24 mouse cellular contexts compared by ENCODE assay signal in genomic region chr9:74384206-74384896, GRCm38 (mm10).
A peak's percentile ranks its signal among the peaks of the same experiment; 100 is the strongest.
DNase-seq lines count a peak whose midpoint lies in the region; ATAC-seq and TF ChIP-seq lines count a peak whose summit lies in the region.
"Had no signal": no experiment of that assay in that cellular context is flagged by ENCODE, and none has a peak within 500 bp of the region (broad histone marks: within the 10 kb centered on the region; RNA-seq: fewer than 3 reads in every experiment).

No protein-coding gene starts in this region.

- WGBS in hindbrain, embryonic 11.5 days, result 67% methylated on average over 8 of the region's 8 CpGs
- WGBS in hindbrain, embryonic 14.5 days, result 48% methylated on average over 8 of the region's 8 CpGs
- 12% methylated on average over 8 of the region's 8 CpGs for WGBS in forebrain, embryonic 14.5 days
- 30% methylated on average over 8 of the region's 8 CpGs for WGBS in midbrain, embryonic 11.5 days
- 23% methylated on average over 8 of the region's 8 CpGs for WGBS in midbrain, postnatal 0 days

- TF ChIP-seq CTCF in midbrain, postnatal 0 days (IDR thresholded peaks at IDR 0.05), result no peak

- H3K27ac ChIP-seq in hindbrain, embryonic 11.5 days (ENCODE audit: low read depth, low read length), result no peak overlapping the region
- no peak overlapping the region for H3K27ac ChIP-seq in hindbrain, embryonic 14.5 days
- no peak overlapping the region for H3K27ac ChIP-seq in forebrain, embryonic 14.5 days (ENCODE audit: low read depth, low read length)
- 0 out of 2 replicates have a peak overlapping the region, but pooled peaks have one; percentile 7 for H3K27ac ChIP-seq in midbrain, embryonic 11.5 days (ENCODE audit: low read depth, low read length)
- H3K27ac ChIP-seq in midbrain, postnatal 0 days (ENCODE audit: low read depth, low read length), result no peak overlapping the region
- H3K27ac ChIP-seq: embryonic facial prominence, embryonic 15.5 days; kidney, postnatal 0 days; liver, embryonic 13.5 days; macrophage; stomach, embryonic 15.5 days had no signal

- no peak overlapping the region for H3K9ac ChIP-seq in hindbrain, embryonic 11.5 days (ENCODE audit: low read depth, low read length)
- H3K9ac ChIP-seq in hindbrain, embryonic 14.5 days, result no peak overlapping the region
- no peak overlapping the region for H3K9ac ChIP-seq in forebrain, embryonic 14.5 days (ENCODE audit: low read length)
- no peak overlapping the region for H3K9ac ChIP-seq in midbrain, embryonic 11.5 days (ENCODE audit: low read length)
- no peak overlapping the region for H3K9ac ChIP-seq in midbrain, postnatal 0 days (replicated peaks; ENCODE audit: low read length, poor library complexity, severe bottlenecking)
- H3K9ac ChIP-seq: embryonic facial prominence, embryonic 15.5 days; liver, embryonic 13.5 days; lung, embryonic 14.5 days; stomach, embryonic 15.5 days had no signal

- H3K27me3 ChIP-seq in hindbrain, embryonic 11.5 days (ENCODE audit: control insufficient read depth, insufficient read depth, low read length), result no peaks in the 10 kb centered on the region
- H3K27me3 ChIP-seq in hindbrain, embryonic 14.5 days (ENCODE audit: control insufficient read depth, insufficient read depth, low read length), result no peaks in the 10 kb centered on the region
- H3K27me3 ChIP-seq in forebrain, embryonic 14.5 days (replicated peaks; ENCODE audit: control insufficient read depth, insufficient read depth, low read length), result no peaks in the 10 kb centered on the region
- H3K27me3 ChIP-seq in midbrain, embryonic 11.5 days (ENCODE audit: control insufficient read depth, insufficient read depth, low read length), result no peaks in the 10 kb centered on the region
- no peaks in the 10 kb centered on the region for H3K27me3 ChIP-seq in midbrain, postnatal 0 days (ENCODE audit: insufficient read depth, low read length)
- H3K27me3 ChIP-seq: embryonic facial prominence, embryonic 15.5 days; liver, embryonic 13.5 days; stomach, embryonic 15.5 days had no signal

- peak; percentile 5 for DNase-seq in hindbrain, embryonic 11.5 days (ENCODE audit: low spot score)
- DNase-seq in hindbrain, embryonic 14.5 days (ENCODE audit: low spot score), result no peak
- DNase-seq in forebrain, embryonic 14.5 days (ENCODE audit: low spot score), result peak; percentile 28
- no peak for DNase-seq in midbrain, embryonic 11.5 days (ENCODE audit: low spot score, missing footprints)
- peak; percentile 40 for DNase-seq in midbrain, postnatal 0 days (ENCODE audit: low spot score)
- DNase-seq in lung, postnatal 36 days, result no peak
- DNase-seq in kidney, adult 8-10 months, result no peak
- no peak for DNase-seq in right cerebral cortex, postnatal 25 days
- DNase-seq: adrenal gland, adult 8-10 months; cerebellum, adult 8-10 months; cerebellum, postnatal 36 days; gastrocnemius, postnatal 14 days; heart, postnatal 36 days; kidney, adult 18-20 months; layer of hippocampus, adult 9-11 months; liver, embryonic 13.5 days; lung, embryonic 14.5 days; right cerebral cortex, adult 18-20 months; thymus, postnatal 25 days had no signal

- H3K4me2 ChIP-seq in hindbrain, embryonic 11.5 days (replicated peaks; ENCODE audit: low read depth, low read length), result no peak overlapping the region
- no peak overlapping the region for H3K4me2 ChIP-seq in hindbrain, embryonic 14.5 days (replicated peaks)
- H3K4me2 ChIP-seq in forebrain, embryonic 14.5 days (ENCODE audit: low read length), result no peak overlapping the region
- H3K4me2 ChIP-seq in midbrain, embryonic 11.5 days, result no peak overlapping the region
- no peak overlapping the region for H3K4me2 ChIP-seq in midbrain, postnatal 0 days (ENCODE audit: low read depth, low read length, poor library complexity, severe bottlenecking)
- H3K4me2 ChIP-seq: embryonic facial prominence, embryonic 15.5 days; liver, embryonic 13.5 days; lung, embryonic 14.5 days; stomach, embryonic 15.5 days had no signal

- no peak; the same call in 1 of the 2 replicates for ATAC-seq in hindbrain, embryonic 11.5 days (ENCODE audit: low FRiP score)
- ATAC-seq in hindbrain, embryonic 14.5 days (ENCODE audit: low FRiP score), result no peak
- no peak for ATAC-seq in forebrain, embryonic 14.5 days
- ATAC-seq in midbrain, embryonic 11.5 days (ENCODE audit: low FRiP score), result peak; percentile 75
- ATAC-seq in midbrain, postnatal 0 days (ENCODE audit: low FRiP score), result no peak
- ATAC-seq: inflammation-experienced regulatory T-cells, adult 6 months had no signal

- no peaks in the 10 kb centered on the region for H3K4me1 ChIP-seq in hindbrain, embryonic 11.5 days (replicated peaks; ENCODE audit: control insufficient read depth, insufficient read depth, low read length)
- no peaks in the 10 kb centered on the region for H3K4me1 ChIP-seq in hindbrain, embryonic 14.5 days (replicated peaks; ENCODE audit: control insufficient read depth, insufficient read depth, low read length)
- no peaks in the 10 kb centered on the region for H3K4me1 ChIP-seq in forebrain, embryonic 14.5 days (ENCODE audit: control insufficient read depth, insufficient read depth, low read length)
- H3K4me1 ChIP-seq in midbrain, embryonic 11.5 days (ENCODE audit: control insufficient read depth, insufficient read depth, low read length), result no peaks in the 10 kb centered on the region; the same call in 1 of the 2 replicates
- no peaks in the 10 kb centered on the region for H3K4me1 ChIP-seq in midbrain, postnatal 0 days (ENCODE audit: insufficient read depth, low read length)
- H3K4me1 ChIP-seq: embryonic facial prominence, embryonic 15.5 days; liver, embryonic 13.5 days; stomach, embryonic 15.5 days had no signal

- H3K4me3 ChIP-seq in hindbrain, embryonic 11.5 days (ENCODE audit: low read depth, low read length), result no peak overlapping the region
- H3K4me3 ChIP-seq in hindbrain, embryonic 14.5 days (replicated peaks; ENCODE audit: low read length), result no peak overlapping the region
- no peak overlapping the region for H3K4me3 ChIP-seq in forebrain, embryonic 14.5 days (ENCODE audit: low read depth, low read length)
- H3K4me3 ChIP-seq in midbrain, embryonic 11.5 days (ENCODE audit: low read depth, low read length), result no peak overlapping the region
- no peak overlapping the region for H3K4me3 ChIP-seq in midbrain, postnatal 0 days (ENCODE audit: low read depth, low read length)
- H3K4me3 ChIP-seq: embryonic facial prominence, embryonic 15.5 days; liver, embryonic 13.5 days; stomach, embryonic 15.5 days had no signal

- no peaks in the 10 kb centered on the region for H3K9me3 ChIP-seq in hindbrain, embryonic 11.5 days (ENCODE audit: control insufficient read depth, low read length)
- H3K9me3 ChIP-seq in hindbrain, embryonic 14.5 days (ENCODE audit: control insufficient read depth, low read length), result no peaks in the 10 kb centered on the region
- no peaks in the 10 kb centered on the region for H3K9me3 ChIP-seq in forebrain, embryonic 14.5 days (replicated peaks; ENCODE audit: control insufficient read depth, low read length)
- no peaks in the 10 kb centered on the region for H3K9me3 ChIP-seq in midbrain, embryonic 11.5 days (ENCODE audit: control insufficient read depth, low read length)
- H3K9me3 ChIP-seq in midbrain, postnatal 0 days (ENCODE audit: low read length), result no peaks in the 10 kb centered on the region
- H3K9me3 ChIP-seq: embryonic facial prominence, embryonic 15.5 days; liver, embryonic 13.5 days; stomach, embryonic 15.5 days had no signal

- H3K36me3 ChIP-seq in hindbrain, embryonic 11.5 days (ENCODE audit: control insufficient read depth, insufficient read depth, low read length), result no peaks in the 10 kb centered on the region
- H3K36me3 ChIP-seq in hindbrain, embryonic 14.5 days (replicated peaks; ENCODE audit: control insufficient read depth, insufficient read depth), result no peaks in the 10 kb centered on the region
- H3K36me3 ChIP-seq in forebrain, embryonic 14.5 days (ENCODE audit: control insufficient read depth, insufficient read depth, low read length), result no peaks in the 10 kb centered on the region
- H3K36me3 ChIP-seq in midbrain, embryonic 11.5 days (ENCODE audit: control insufficient read depth, insufficient read depth, low read length), result no peaks in the 10 kb centered on the region
- H3K36me3 ChIP-seq in midbrain, postnatal 0 days (ENCODE audit: insufficient read depth, low read length), result no peaks in the 10 kb centered on the region
- H3K36me3 ChIP-seq: embryonic facial prominence, embryonic 15.5 days; liver, embryonic 13.5 days; stomach, embryonic 15.5 days had no signal

Comparison
In these comparisons a context has a peak if more than half of its experiments do, and no peak if none do; other contexts are left out.
1. DNase-seq: peak in hindbrain, embryonic 11.5 days (single experiment), forebrain, embryonic 14.5 days (single experiment) and midbrain, postnatal 0 days (single experiment); none in hindbrain, embryonic 14.5 days (single experiment), midbrain, embryonic 11.5 days (single experiment), lung, postnatal 36 days (single experiment), kidney, adult 8-10 months (0 of 2) and right cerebral cortex, postnatal 25 days (single experiment).